Mouse (Mus musculus): Measurements from ENCODE around the gene Pid1. TPM values are rescaled to one million over a fixed set of nuclear protein-coding genes. Genes with fewer than 3 reads are reported as not detected.

Pid1 gene
- 10 to 100 TPM; 17.6 TPM for total RNA-seq (2021)
- long read RNA-seq, experiment 1, transcript Pid1-201 (3 exons, 2,664 nt), result major isoform, 11 of 13 reads
- long read RNA-seq, experiment 1, partial matches to known transcripts, result 0 of 13 reads
- long read RNA-seq, experiment 1, other reads (novel, unspliced or antisense), result 2 of 13 reads
- long read RNA-seq, experiment 2, transcript Pid1-201 (3 exons, 2,664 nt), result major isoform, 10 of 13 reads
- long read RNA-seq, experiment 2, partial matches to known transcripts, result 0 of 13 reads
- long read RNA-seq, experiment 2, other reads (novel, unspliced or antisense), result 1 of 13 reads

GRCm38 (mm10) chr1:84363967-84364366, at the start of gene Pid1:
TSS of gene Pid1 (minus strand) at chr1:84364180.
- intact Hi-C loops (cut with DNase I; ENCODE audit: low total_unique reads), result no loop called here
- DNase-seq, result no peak

GRCm38 (mm10) chr1:84409514-84409913, 45.5 kb upstream of the Pid1 start:
- intact Hi-C loops (cut with DNase I; ENCODE audit: low total_unique reads), result no loop called here
- peak; percentile 29 for DNase-seq

GRCm38 (mm10) chr1:84408873-84409272, 44.9 kb upstream of the Pid1 start:
- intact Hi-C loops (cut with DNase I; ENCODE audit: low total_unique reads), result no loop called here
- no peak for DNase-seq

GRCm38 (mm10) chr1:84406891-84407290, 42.9 kb upstream of the Pid1 start:
- DNase-seq, result peak; percentile 51
- intact Hi-C loops (cut with DNase I; ENCODE audit: low total_unique reads), result no loop called here

GRCm38 (mm10) chr1:84405551-84406290, 41.7 kb upstream of the Pid1 start:
- no peak for DNase-seq
- intact Hi-C loops (cut with DNase I; ENCODE audit: low total_unique reads), result no loop called here

- intact Hi-C loops (cut with DNase I; ENCODE audit: low total_unique reads), result no loop called here
- DNase-seq, result peak; percentile 24
These were observed 40.9 kb upstream of the Pid1 start for GRCm38 (mm10) chr1:84404880-84405279.

GRCm38 (mm10) chr1:84402154-84402553, 38.2 kb upstream of the Pid1 start:
- DNase-seq, result no peak
- intact Hi-C loops (cut with DNase I; ENCODE audit: low total_unique reads), result no loop called here

GRCm38 (mm10) chr1:84399671-84400070, 35.7 kb upstream of the Pid1 start:
- intact Hi-C loops (cut with DNase I; ENCODE audit: low total_unique reads), result no loop called here
- DNase-seq, result no peak

- intact Hi-C loops (cut with DNase I; ENCODE audit: low total_unique reads), result no loop called here
- no peak for DNase-seq
These were observed 35.1 kb upstream of the Pid1 start for GRCm38 (mm10) chr1:84399118-84399517.

- no peak for DNase-seq
- intact Hi-C loops (cut with DNase I; ENCODE audit: low total_unique reads), result no loop called here
These were observed 32.8 kb upstream of the Pid1 start for GRCm38 (mm10) chr1:84396787-84397186.

GRCm38 (mm10) chr1:84395928-84396327, 31.9 kb upstream of the Pid1 start:
- DNase-seq, result no peak
- intact Hi-C loops (cut with DNase I; ENCODE audit: low total_unique reads), result no loop called here

- no peak for DNase-seq
- intact Hi-C loops (cut with DNase I; ENCODE audit: low total_unique reads), result no loop called here
These were observed 27.0 kb upstream of the Pid1 start for GRCm38 (mm10) chr1:84390961-84391360.

- intact Hi-C loops (cut with DNase I; ENCODE audit: low total_unique reads), result no loop called here
- no peak for DNase-seq
These were observed 23.6 kb upstream of the Pid1 start for GRCm38 (mm10) chr1:84387616-84388015.

GRCm38 (mm10) chr1:84386481-84387146, 22.6 kb upstream of the Pid1 start:
- DNase-seq, result peak; percentile 15
- intact Hi-C loops (cut with DNase I; ENCODE audit: low total_unique reads), result no loop called here

GRCm38 (mm10) chr1:84382709-84383108, 18.7 kb upstream of the Pid1 start:
- intact Hi-C loops (cut with DNase I; ENCODE audit: low total_unique reads), result no loop called here
- DNase-seq, result no peak

GRCm38 (mm10) chr1:84382064-84382463, 18.1 kb upstream of the Pid1 start:
- DNase-seq, result no peak
- intact Hi-C loops (cut with DNase I; ENCODE audit: low total_unique reads), result no loop called here

- DNase-seq, result no peak
- intact Hi-C loops (cut with DNase I; ENCODE audit: low total_unique reads), result no loop called here
These were observed 16.9 kb upstream of the Pid1 start for GRCm38 (mm10) chr1:84380895-84381294.

GRCm38 (mm10) chr1:84367733-84368132, 3.8 kb upstream of the Pid1 start:
- intact Hi-C loops (cut with DNase I; ENCODE audit: low total_unique reads), result no loop called here
- no peak for DNase-seq

- intact Hi-C loops (cut with DNase I; ENCODE audit: low total_unique reads), result no loop called here
- DNase-seq, result no peak
These were observed 2.6 kb upstream of the Pid1 start for GRCm38 (mm10) chr1:84366553-84366952.

- intact Hi-C loops (cut with DNase I; ENCODE audit: low total_unique reads), result no loop called here
- DNase-seq, result no peak
These were observed 1.0 kb downstream of the Pid1 start for GRCm38 (mm10) chr1:84362709-84363617.
